Mouse (Mus musculus): ENCODE results near the gene Med27.

Med27 gene

DNA sequence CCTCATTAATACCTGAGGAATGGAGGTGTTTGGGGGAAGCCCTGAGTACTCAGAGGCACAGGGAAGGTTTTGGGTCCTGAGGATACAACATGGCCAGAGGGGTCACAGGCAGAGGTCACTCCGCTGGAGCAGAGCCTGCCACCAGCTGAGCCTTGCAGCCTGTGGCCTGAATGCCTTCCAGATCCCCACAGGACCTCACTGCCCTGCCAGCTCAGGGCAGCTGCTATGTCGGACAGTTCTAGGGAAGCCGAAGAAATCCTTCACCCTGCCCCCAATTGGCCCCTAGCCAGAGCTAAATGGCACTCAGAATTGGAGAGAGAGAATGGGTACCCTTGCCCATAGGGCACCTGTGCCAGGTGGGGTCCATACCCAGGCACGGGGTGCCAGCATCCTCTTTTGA, 214.8 kb downstream of the Med27 start:
- intact Hi-C loops (cut with DNase I), result no loop called here

DNA sequence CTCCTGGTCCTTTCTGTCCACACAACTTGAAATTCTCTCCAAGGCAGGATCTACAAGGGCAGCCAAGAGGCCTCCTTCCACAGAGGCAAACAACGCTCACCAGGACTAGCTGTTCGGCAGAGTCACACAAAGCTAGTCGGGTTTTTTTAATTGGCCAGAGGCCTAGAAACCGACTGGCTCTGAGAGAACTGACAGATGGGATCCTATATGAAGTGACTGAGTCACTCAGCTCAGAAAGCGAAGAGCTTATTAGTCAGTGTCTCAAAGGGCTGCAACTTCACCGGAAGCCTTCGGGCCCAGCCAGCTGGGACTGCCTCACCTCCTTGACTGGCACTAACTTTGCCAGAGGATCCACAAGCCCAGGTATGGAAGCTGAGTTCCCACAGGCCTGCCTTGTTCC, 217.4 kb downstream of the Med27 start:
- intact Hi-C loops (cut with DNase I), result no loop called here

DNA sequence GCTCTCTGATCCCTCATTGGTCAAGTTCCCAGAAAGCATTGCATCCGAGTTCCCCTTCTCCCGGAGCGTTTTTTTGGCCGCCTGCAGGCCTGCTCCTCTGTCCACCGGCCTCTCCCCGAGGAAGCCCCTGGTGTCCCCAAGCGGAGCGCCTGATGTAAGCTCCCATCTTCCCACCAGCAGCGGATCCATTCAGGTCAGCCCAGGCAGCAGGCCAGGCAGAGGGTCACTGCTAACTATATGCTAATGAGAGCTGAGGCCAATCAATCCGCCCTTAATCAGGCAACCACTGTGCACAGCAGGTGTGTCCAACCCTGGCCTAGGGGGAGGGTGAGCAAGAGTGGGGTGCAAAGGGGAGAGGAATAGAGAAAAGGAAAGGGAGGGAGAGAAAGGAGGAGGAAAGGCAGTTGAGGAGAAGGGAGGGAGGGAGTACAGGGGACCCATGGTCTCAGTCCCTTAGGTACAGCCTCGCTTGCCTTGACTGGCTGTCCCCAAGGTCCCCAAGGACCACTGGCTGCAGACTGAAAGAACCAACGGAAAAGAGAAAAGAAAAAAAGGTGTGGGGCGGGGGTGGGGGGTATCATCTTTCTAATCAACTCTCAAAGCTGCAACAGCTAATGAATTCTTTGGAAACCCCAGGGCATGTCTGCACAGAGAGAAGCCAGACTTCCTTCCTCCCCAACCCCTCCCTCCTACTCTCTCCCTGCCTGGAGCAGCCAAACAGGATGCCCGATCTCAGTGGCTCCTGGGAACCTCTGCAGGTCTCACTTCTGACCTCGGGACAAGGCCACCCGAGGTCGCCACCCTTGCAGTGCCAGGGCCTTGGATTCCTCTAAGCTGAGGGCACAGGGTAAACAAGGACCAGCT, 219.2 kb downstream of the Med27 start:
- intact Hi-C loops (cut with DNase I), result no loop called here

DNA sequence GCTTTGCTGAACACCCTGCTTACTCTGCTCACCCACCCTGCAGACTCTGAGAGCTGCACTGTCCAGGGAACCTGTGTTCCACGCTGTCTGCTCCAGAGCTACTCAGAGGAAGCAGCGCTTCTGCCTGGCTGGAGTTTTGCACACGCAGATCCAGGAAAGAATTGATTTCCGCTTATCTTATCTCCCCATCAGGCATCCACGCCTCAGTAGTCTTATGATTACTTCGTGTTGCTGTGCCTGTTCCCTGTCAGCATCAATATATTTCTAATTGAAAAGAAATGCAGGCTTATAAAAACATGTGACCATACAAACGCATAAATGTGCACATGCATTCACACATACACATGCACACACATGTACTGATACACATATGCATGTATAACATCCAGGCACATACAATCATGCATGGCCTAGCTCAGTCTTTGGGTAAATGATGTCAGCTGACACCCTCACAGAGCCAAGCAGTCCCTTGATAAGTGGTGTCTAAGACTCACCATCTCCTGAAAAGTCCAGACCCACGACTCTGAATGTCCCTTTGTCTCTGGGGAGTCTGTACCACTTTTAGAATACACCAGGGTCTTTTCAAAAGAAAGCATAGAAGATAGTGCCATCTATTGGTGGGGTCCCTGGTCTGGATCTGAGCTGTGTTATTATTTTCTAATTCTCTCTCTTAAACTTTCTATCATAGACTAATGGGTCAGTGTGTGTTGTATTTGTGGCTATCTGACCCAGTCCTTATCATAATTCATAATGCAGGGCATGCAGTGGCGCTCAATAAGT, 225.5 kb downstream of the Med27 start:
- intact Hi-C loops (cut with DNase I), result no loop called here

DNA sequence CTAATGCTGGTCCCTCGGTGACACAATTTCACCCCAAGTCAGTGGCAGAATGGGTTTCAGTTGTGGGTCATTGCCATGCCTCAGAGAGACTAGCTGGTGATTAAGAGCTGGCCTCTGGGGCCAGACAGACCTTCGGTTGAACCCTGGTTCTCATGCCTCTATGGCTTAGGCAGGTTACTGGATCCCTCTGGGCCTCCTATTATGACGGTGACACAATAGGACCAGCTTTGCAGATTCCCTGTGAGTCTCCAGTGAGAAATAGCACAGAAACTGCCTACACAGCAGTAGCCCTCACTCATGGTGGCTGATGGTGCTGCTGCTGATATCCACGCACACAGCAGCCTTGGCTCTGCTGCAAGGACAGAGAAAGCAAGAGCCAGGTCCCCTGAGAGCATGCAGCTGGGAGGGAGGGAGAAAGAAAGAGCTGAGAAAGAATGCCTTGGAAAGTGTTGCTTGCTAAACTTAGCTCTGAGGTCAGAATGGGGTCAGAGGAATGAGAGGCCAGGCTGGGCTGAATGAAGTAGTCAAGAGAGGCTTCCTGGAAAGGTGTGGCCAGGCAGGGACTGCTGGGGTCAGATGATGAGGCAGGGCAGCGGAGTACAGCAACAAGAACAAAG, 226.3 kb downstream of the Med27 start:
- intact Hi-C loops (cut with DNase I), result no loop called here

DNA sequence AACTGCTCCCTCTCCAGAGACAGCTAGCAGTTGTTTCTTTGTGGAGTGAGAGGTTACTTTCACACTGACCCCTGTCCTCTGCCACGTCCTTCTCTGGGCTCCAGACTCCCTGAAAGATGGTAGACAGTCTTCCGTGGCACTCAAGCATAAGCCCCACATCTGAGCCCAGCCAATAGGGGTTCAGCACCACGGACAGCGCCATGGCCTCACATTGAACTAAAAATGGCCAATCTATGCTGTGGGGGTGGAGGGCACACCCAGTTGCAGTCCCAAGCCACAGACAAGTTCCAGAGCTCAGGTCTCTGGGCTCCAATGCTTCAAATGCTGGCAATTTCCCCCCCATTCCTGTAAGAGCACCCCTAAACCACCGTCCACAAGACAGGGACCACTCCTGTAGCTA, 227.0 kb downstream of the Med27 start:
- intact Hi-C loops (cut with DNase I), result no loop called here

DNA sequence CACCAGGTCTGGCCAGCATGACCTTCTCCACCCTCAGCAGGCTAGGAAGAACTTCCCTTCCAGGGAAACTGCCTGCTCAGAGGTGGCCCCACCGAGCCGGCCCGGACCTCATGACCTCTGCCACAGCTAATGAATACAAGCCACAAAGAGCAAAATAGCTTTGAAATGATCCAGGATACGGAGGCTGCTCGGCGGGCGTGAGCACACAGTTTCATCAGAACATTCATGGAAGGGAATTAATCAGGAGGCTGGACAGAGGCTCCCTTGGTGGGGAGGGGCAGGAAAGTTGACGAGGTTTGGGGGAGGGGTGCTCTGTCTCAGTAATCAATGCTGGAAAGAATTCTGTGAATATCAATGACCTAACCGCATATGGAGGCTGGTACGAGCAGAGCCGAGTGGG, 227.6 kb downstream of the Med27 start:
- intact Hi-C loops (cut with DNase I), result no loop called here

Small RNA genes within 50 kb of the gene (microRNA-seq; reads per million reads assigned to microRNA genes)
- gene Mir133c, result 0 reads per million in 2 experiments
